Mouse (Mus musculus) hindbrain, embryonic 14.5 days (tissue): Measurements from ENCODE around the gene Lrrn4cl. TPM values are rescaled to one million over a fixed set of nuclear protein-coding genes. Genes with fewer than 3 reads are reported as not detected.

ENCODE experiments used
- ATAC-seq: fragments of 200-750 bp; cut with Nextera tagmentation; 2 replicates; pipeline ENCODE4 v1.8.0; 2017; ENCODE audit warnings: moderate number of reproducible peaks, mild to moderate bottlenecking, moderate TSS enrichment, moderate library complexity; ENCODE audit not compliant: low FRiP score
- DNase-seq: peaks from one replicate; pipeline ENCODE4 v3.0.0-alpha.2; 2015; ENCODE audit warnings: low spot score
- H3K27ac ChIP-seq: fragments of 300-500 bp; sonication (generic); 2 replicates; pipeline ENCODE4 v1.5.1; 2014; ENCODE audit warnings: mild to moderate bottlenecking, moderate library complexity
- H3K27me3 ChIP-seq: fragments of 300-500 bp; sonication (generic); 2 replicates; pipeline ENCODE4 v1.6.1; 2014; ENCODE audit warnings: mild to moderate bottlenecking, low read length, mixed read lengths; ENCODE audit not compliant: control insufficient read depth, insufficient read depth
- H3K36me3 ChIP-seq: fragments of 300-500 bp; sonication (generic); replicated peaks from 2 replicates; pipeline ENCODE4 v1.6.1; 2014; ENCODE audit not compliant: control insufficient read depth, insufficient read depth
- H3K4me1 ChIP-seq: fragments of 300-500 bp; sonication (generic); replicated peaks from 2 replicates; pipeline ENCODE4 v1.6.1; 2014; ENCODE audit warnings: antibody characterized with exemption, low read length, mixed read lengths; ENCODE audit not compliant: control insufficient read depth, insufficient read depth
- H3K4me2 ChIP-seq: fragments of 300-500 bp; sonication (generic); replicated peaks from 2 replicates; pipeline ENCODE4 v1.6.1; 2014; ENCODE audit warnings: mild to moderate bottlenecking, moderate library complexity
- H3K4me3 ChIP-seq: fragments of 300-500 bp; sonication (generic); replicated peaks from 2 replicates; pipeline ENCODE4 v1.5.1; 2014; ENCODE audit warnings: mild to moderate bottlenecking, low read length
- H3K9ac ChIP-seq: fragments of 300-500 bp; sonication (generic); 2 replicates; pipeline ENCODE4 v1.6.1; 2014
- H3K9me3 ChIP-seq: fragments of 300-500 bp; sonication (generic); 2 replicates; pipeline ENCODE4 v1.6.1; 2016; ENCODE audit warnings: low read length; ENCODE audit not compliant: control insufficient read depth
- WGBS: fragments of 180-500 bp; shearing (Covaris S2); extraction: QIAGEN DNeasy Blood & Tissue Kit; methylation state at CpG from one replicate; pipeline ENCODE4 v1.1.7; 2014; 5-methylcytosine and 5-hydroxymethylcytosine counted together
- microRNA-seq: library from miRNA; unstranded; fragments of <30 nt; microRNA quantifications from one replicate; pipeline ENCODE4, GENCODE M21; 2016
- polyA plus RNA-seq: library from polyadenylated mRNA; unstranded; fragments of >200 nt; fragmentation: Nextera tagmentation; extraction: Ambion mirVana; gene quantifications from 2 replicates; pipeline ENCODE4 v1.2.1, GENCODE M21; 2014

Lrrn4cl gene
- polyA plus RNA-seq, 1 experiment from 2014 or later: 1.1 TPM

DNA sequence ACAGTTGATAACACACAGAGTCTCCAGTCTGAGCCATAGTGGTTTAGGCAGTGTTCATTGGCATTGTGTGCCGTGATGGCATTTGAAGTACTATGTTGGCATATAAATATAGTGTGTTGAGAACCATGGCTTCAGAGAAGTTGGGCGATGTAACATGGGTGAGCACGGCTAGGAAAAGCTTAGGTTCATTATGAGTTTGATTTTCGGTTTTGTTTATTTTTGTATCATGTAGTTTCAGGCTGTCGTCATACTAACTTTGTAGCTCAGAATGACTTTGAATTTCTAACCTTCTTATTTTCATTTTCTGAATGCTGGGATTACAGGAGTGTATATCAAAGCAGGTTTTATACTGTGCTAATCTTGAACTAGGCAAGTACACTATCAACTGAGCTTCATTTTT, 52.8 kb downstream of the Lrrn4cl start:
- Histone ChIP-seq H3K9me3 (no peaks in the 10 kb centered on the region), H3K36me3 (peaks cover 62% of the 10 kb centered on the region), H3K4me3 (no peak overlapping the region), H3K9ac (no peak overlapping the region), H3K4me2 (no peak overlapping the region), H3K27me3 (no peaks in the 10 kb centered on the region), H3K4me1 (peaks cover 9% of the 10 kb centered on the region), H3K27ac (no peak overlapping the region)
- WGBS: 98% methylated on average over 5 of the region's 5 CpGs
- DNase-seq (no peak), ATAC-seq (no peak)

Small RNA genes lying within 50 kb of the gene (microRNA-seq; reads per million reads assigned to microRNA genes)
- gene Mir5136: not detected

Other genes starting within 250 kb of the Lrrn4cl start
- 3.5 and 3.7 TPM in 2 replicates for gene Slc22a6, start 232.7 kb upstream of the Lrrn4cl start, polyA plus RNA-seq
- gene Chrm1, start 187.0 kb upstream of the Lrrn4cl start, polyA plus RNA-seq: 0.30 and 0.35 TPM in 2 replicates
- 161 and 174 TPM in 2 replicates for gene Slc3a2, start 127.4 kb upstream of the Lrrn4cl start, polyA plus RNA-seq
- gene Wdr74, start 114.9 kb upstream of the Lrrn4cl start, polyA plus RNA-seq: 80.7 and 80.8 TPM in 2 replicates
- 0.84 and 0.90 TPM in 2 replicates for gene 1700092M07Rik, start 110.0 kb upstream of the Lrrn4cl start, polyA plus RNA-seq
- 102 and 103 TPM in 2 replicates for gene Stx5a, start 109.4 kb upstream of the Lrrn4cl start, polyA plus RNA-seq
- gene Nxf1, start 93.7 kb upstream of the Lrrn4cl start, polyA plus RNA-seq: 120 and 125 TPM in 2 replicates
- gene Tmem223, start 79.8 kb upstream of the Lrrn4cl start, polyA plus RNA-seq: 209 and 273 TPM in 2 replicates
- 29.3 and 37.5 TPM in 2 replicates for gene Tmem179b, start 76.3 kb upstream of the Lrrn4cl start, polyA plus RNA-seq
- 18.7 TPM in 2 replicates for gene Taf6l, start 64.4 kb upstream of the Lrrn4cl start, polyA plus RNA-seq
- 134 and 145 TPM in 2 replicates for gene Polr2g, start 52.2 kb upstream of the Lrrn4cl start, polyA plus RNA-seq
- 6.8 and 7.1 TPM in 2 replicates for gene Zbtb3, start 48.2 kb upstream of the Lrrn4cl start, polyA plus RNA-seq
- 46.9 and 56.1 TPM in 2 replicates for gene Ttc9c, start 31.4 kb upstream of the Lrrn4cl start, polyA plus RNA-seq
- gene Hnrnpul2, start 30.8 kb upstream of the Lrrn4cl start, polyA plus RNA-seq: 8.0 and 8.4 TPM in 2 replicates
- gene AC129217.1, start 21.0 kb upstream of the Lrrn4cl start, polyA plus RNA-seq: not detected in 2 replicates
- 79.9 and 89.2 TPM in 2 replicates for gene Bscl2, start 13.3 kb upstream of the Lrrn4cl start, polyA plus RNA-seq
- gene Gng3, start 11.6 kb upstream of the Lrrn4cl start, polyA plus RNA-seq: 508 and 520 TPM in 2 replicates
- 129 and 131 TPM in 2 replicates for gene Ubxn1, start 20.7 kb downstream of the Lrrn4cl start, polyA plus RNA-seq
- gene Uqcc3, start 30.2 kb downstream of the Lrrn4cl start, polyA plus RNA-seq: 49.1 and 60.6 TPM in 2 replicates
- 33.0 and 39.9 TPM in 2 replicates for gene Lbhd1, start 33.0 kb downstream of the Lrrn4cl start, polyA plus RNA-seq
- not detected in 2 replicates for gene Gm49403, start 33.2 kb downstream of the Lrrn4cl start, polyA plus RNA-seq
- 42.7 and 49.2 TPM in 2 replicates for gene 1810009A15Rik, start 38.1 kb downstream of the Lrrn4cl start, polyA plus RNA-seq
- gene Gm49416, start 38.2 kb downstream of the Lrrn4cl start, polyA plus RNA-seq: 2.5 TPM in 1 of 2 replicates, not detected in the other
- 26.4 and 28.5 TPM in 2 replicates for gene Ints5, start 42.2 kb downstream of the Lrrn4cl start, polyA plus RNA-seq
- gene Ganab, start 47.3 kb downstream of the Lrrn4cl start, polyA plus RNA-seq: 76.8 and 84.1 TPM in 2 replicates
- 81.6 and 83.9 TPM in 2 replicates for gene B3gat3, start 69.6 kb downstream of the Lrrn4cl start, polyA plus RNA-seq
- 1.4 and 1.6 TPM in 2 replicates for gene Rom1, start 78.6 kb downstream of the Lrrn4cl start, polyA plus RNA-seq
- gene Eml3, start 78.8 kb downstream of the Lrrn4cl start, polyA plus RNA-seq: 5.8 and 6.1 TPM in 2 replicates
- 29.3 and 30.3 TPM in 2 replicates for gene Mta2, start 91.1 kb downstream of the Lrrn4cl start, polyA plus RNA-seq
- gene Tut1, start 103.1 kb downstream of the Lrrn4cl start, polyA plus RNA-seq: 20.0 and 23.0 TPM in 2 replicates
- 308 and 316 TPM in 2 replicates for gene Eef1g, start 116.3 kb downstream of the Lrrn4cl start, polyA plus RNA-seq
- 4.5 and 4.9 TPM in 2 replicates for gene Ahnak, start 138.5 kb downstream of the Lrrn4cl start, polyA plus RNA-seq
- not detected in 2 replicates for gene Scgb1a1, start 237.2 kb downstream of the Lrrn4cl start, polyA plus RNA-seq